Mouse (Mus musculus): ENCODE measurements at regions not wholly inside any gene's neighbourhood (a gene's known extent, or its start where the extent isn't known, plus 50 kb on each side); places are given as distances from the start of the nearest gene placed in this dataset.
A peak's percentile ranks its signal among the peaks of the same experiment; 100 is the strongest.

DNA sequence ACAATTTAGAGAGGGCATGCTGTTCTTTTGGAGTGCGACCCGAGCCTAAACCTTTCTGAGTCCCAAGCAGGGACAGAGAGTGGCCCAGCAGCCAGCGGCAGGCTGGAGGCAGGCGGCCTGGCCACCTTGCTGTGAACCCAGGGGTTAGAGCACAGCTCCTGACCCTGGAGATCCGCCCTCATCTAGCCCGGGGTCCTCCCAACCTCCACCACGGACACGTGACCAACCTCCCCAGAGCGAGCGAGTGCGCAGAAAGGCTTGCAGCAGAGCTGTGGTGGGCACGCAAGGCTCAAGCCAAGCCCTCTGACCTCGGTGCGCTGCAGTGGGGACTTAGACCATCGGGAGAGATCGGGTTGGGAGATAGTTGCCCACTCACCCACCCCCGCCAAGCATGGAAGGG, 106.9 kb downstream of the Zfp788 start:
- Histone ChIP-seq H3K9me3 (replicated peaks; ENCODE audit: control insufficient read depth, insufficient read depth, low read length, poor library complexity, severe bottlenecking) (no peaks in the 10 kb centered on the region), H3K27ac (ENCODE audit: insufficient read depth, low read length) (no peak overlapping the region), H3K27me3 (ENCODE audit: control insufficient read depth, insufficient read depth, low read length, poor library complexity, severe bottlenecking) (no peaks in the 10 kb centered on the region), H3K36me3 (ENCODE audit: control insufficient read depth, insufficient read depth, low read length, poor library complexity, severe bottlenecking) (no peaks in the 10 kb centered on the region), H3K4me3 (ENCODE audit: low read depth, low read length) (peak overlapping the region; percentile 47), H3K9ac (ENCODE audit: low read depth, poor library complexity, severe bottlenecking) (peak overlapping the region; percentile 30), H3K4me1 (ENCODE audit: control insufficient read depth, insufficient read depth, low read length) (no peaks in the 10 kb centered on the region)
- no peak for TF ChIP-seq CTCF (IDR thresholded peaks at IDR 0.05; ENCODE audit: low read depth, low read length)
- TF ChIP-seq EP300 (IDR thresholded peaks at IDR 0.05; ENCODE audit: insufficient read depth, low read depth, low read length), result no peak
- no peak for TF ChIP-seq POLR2A (IDR thresholded peaks at IDR 0.05; ENCODE audit: insufficient read depth, low read length)

All from ES-Bruce4 (cell line).